Mouse (Mus musculus) heart, embryonic 10.5 days (tissue): ENCODE measurements around the gene Krtap17-1. TPM values are rescaled to one million over a fixed set of nuclear protein-coding genes. Genes with fewer than 3 reads are reported as not detected.

Source experiments
- DNase-seq: peaks from one replicate; pipeline ENCODE4 v3.0.0-alpha.2; 2017; ENCODE audit warnings: low spot score
- H3K27ac ChIP-seq: fragments of 300-500 bp; sonication (generic); 2 replicates; pipeline ENCODE4 v1.5.1; 2016; ENCODE audit warnings: mild to moderate bottlenecking
- H3K27me3 ChIP-seq: fragments of 300-500 bp; sonication (generic); 2 replicates; pipeline ENCODE4 v1.6.1; 2016; ENCODE audit warnings: mild to moderate bottlenecking; ENCODE audit not compliant: poor library complexity, insufficient read depth, severe bottlenecking
- H3K36me3 ChIP-seq: fragments of 300-500 bp; sonication (generic); 2 replicates; pipeline ENCODE4 v1.6.1; 2016; ENCODE audit warnings: mild to moderate bottlenecking, moderate library complexity
- H3K4me1 ChIP-seq: fragments of 300-500 bp; sonication (generic); 2 replicates; pipeline ENCODE4 v1.6.1; 2016; ENCODE audit warnings: mild to moderate bottlenecking
- H3K4me3 ChIP-seq: fragments of 300-500 bp; sonication (generic); 2 replicates; pipeline ENCODE4 v1.5.1; 2016; ENCODE audit warnings: mild to moderate bottlenecking, moderate library complexity
- H3K9me3 ChIP-seq: fragments of 300-500 bp; sonication (generic); 2 replicates; pipeline ENCODE4 v1.6.1; 2016; ENCODE audit warnings: mild to moderate bottlenecking, moderate library complexity
- WGBS: fragments of 180-500 bp; shearing (Covaris S2); methylation state at CpG from one replicate; pipeline ENCODE4 v1.1.7; 2016; 5-methylcytosine and 5-hydroxymethylcytosine counted together
- polyA plus RNA-seq: library from polyadenylated mRNA; unstranded; fragments of >200 nt; fragmentation: Nextera tagmentation; extraction: Ambion mirVana; gene quantifications from 2 replicates; pipeline ENCODE4 v1.2.1, GENCODE M21; 2016

Gene Krtap17-1
- polyA plus RNA-seq = 0.30 TPM in 1 of 2 replicates, not detected in the other

DNA sequence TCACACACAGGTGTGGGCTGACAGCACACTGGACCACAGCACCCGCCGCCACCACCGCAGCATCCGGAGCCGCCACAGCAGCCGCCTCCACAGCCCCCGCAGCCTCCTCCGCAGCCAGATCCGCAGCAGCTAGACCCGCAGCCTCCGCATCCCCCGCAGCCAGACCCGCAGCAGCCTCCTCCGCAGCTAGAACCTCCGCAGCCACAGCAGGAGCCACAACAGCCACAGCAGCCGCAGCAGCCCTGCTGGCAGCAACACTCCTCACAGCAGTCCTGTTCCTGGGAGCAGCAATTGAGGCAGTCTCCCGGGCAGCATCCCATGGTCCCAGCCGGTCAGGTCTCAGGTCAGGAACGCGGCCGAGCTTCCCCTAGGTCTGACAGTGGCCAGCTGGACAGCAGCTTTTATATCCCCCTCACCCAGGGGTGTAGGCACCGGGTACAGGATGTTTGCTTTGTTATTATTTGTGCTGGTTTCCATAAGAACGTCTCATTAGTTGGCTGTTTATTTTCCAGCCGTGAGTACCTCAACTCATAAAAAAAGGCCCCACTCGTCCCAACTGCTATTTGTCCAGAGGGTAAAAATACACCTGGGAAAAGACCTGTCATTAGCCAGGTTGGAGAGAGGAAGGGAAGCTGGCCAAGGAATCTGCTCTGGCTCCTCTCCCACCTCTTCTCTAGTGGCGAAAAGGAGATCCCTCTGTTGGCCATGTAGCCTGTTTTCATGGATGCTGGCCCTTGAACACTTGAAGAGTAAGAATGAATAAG, at the start of gene Krtap17-1:
Gene Krtap17-1 (minus strand): TSS at position 375 of the 764 bp plus-strand sequence.
- Histone ChIP-seq H3K4me3 (peak within 1 kb of the TSS; percentile 36), H3K27ac (no peak within 1 kb of the TSS), H3K4me1 (peaks cover 7% of the 10 kb centered on the region), H3K36me3 (no peaks in the 10 kb centered on the region), H3K9me3 (no peaks in the 10 kb centered on the region), H3K27me3 (peaks cover 39% of the 10 kb centered on the region)
- DNase-seq = peak; percentile 73
- 25% methylated on average over 26 of the region's 26 CpGs for WGBS

DNA sequence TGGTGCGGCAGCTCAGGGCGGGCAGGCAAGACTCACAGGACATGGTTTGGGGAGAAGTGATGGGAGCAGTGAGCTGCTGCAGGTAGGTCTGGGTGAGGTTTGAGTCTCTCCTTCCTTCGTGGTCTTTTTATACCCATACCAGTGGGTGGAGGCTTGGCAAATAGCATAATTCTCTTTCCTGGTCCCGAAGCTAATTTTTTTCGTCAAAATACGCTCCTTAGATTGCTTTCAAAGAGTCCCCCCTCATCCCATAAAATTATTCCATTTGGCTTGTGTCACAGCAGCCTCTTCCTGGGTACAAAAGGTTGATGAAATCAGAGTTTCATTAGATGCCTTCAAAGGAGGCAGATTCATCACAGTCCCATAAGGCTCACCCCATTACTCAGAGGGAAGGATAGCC, 47.7 kb upstream of the Krtap17-1 start, which contains the start of gene Krt34:
Gene Krt34 (minus strand): TSS at position 101 of the 400 bp plus-strand sequence.
- Histone ChIP-seq H3K36me3 (no peaks in the 10 kb centered on the region), H3K9me3 (no peaks in the 10 kb centered on the region), H3K4me3 (no peak within 1 kb of the TSS), H3K27me3 (no peaks in the 10 kb centered on the region), H3K4me1 (no peaks in the 10 kb centered on the region; the same call in 1 of the 2 replicates), H3K27ac (no peak within 1 kb of the TSS)
- 74% methylated on average over 6 of the region's 6 CpGs for WGBS
- DNase-seq = no peak

DNA sequence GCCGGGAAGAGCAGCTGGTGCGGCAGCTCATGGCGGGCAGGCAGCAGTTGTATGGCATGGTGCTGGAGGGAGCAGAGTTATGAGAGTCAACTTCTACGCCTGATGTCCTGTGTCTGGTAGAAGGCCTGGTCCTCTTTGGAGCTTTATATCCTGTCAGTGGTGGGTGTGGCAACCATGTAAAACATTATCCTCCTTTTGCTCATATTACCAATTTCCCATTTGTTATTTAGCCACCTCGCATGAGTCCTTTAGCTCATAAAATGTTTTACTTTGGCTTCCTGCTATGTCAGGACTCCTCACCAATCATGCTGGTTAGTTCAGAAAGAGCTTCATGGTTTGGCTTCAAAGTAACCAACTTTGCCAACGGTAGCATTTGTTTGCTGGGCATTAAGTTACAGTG, 36.0 kb upstream of the Krtap17-1 start, which contains the start of gene Krt33b:
Gene Krt33b (minus strand): TSS at position 101 of the 400 bp plus-strand sequence.
- Histone ChIP-seq H3K27ac (no peak within 1 kb of the TSS), H3K36me3 (no peaks in the 10 kb centered on the region), H3K9me3 (no peaks in the 10 kb centered on the region), H3K4me3 (no peak within 1 kb of the TSS), H3K4me1 (no peaks in the 10 kb centered on the region), H3K27me3 (no peaks in the 10 kb centered on the region)
- DNase-seq = no peak
- WGBS = 88% methylated on average over 6 of the region's 6 CpGs

DNA sequence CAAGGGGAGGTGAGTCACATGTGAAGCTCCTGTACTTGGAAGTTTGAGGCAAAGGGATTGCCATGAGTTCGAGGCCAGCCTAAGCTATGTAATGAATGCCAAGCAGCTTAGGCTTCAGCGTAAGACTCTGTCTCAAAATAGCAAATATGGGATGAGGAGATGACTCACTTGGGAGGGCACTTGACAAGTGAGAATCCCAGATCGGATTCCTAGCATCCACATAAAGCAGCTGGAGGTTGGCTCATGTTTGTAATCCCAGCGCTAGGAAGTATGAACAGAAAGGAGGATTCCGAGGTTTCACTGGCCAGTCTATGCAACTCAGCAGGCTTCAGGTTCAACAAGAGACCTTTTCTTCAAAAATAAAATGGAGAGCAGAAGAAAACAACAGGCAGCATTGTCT, 27.6 kb upstream of the Krtap17-1 start:
- DNase-seq = peak; percentile 42
- Histone ChIP-seq H3K36me3 (no peaks in the 10 kb centered on the region), H3K9me3 (no peaks in the 10 kb centered on the region), H3K27ac (no peak overlapping the region), H3K27me3 (no peaks in the 10 kb centered on the region), H3K4me1 (no peaks in the 10 kb centered on the region), H3K4me3 (no peak overlapping the region)
- 53% methylated on average over 5 of the region's 5 CpGs for WGBS

DNA sequence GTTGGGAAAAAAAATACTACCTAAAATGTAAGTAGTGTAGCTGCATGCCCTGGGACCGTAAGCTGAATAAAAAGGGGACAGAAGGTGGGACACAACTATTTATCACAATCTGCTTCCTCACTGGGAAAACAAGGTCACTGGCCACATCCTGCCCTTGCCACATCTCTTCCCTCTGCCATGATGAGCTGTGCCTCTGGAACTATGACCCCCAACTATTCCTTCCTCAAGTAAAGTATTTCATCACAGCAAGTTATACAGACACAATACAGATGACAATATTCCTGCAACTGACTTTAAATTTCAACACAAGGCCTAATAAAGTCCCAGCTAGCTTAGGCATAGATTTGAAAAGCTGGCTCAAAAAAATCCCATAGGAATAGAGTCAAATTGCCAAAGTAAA, 25.7 kb upstream of the Krtap17-1 start:
- H3K9me3 ChIP-seq = no peaks in the 10 kb centered on the region
- no peaks in the 10 kb centered on the region for H3K4me1 ChIP-seq
- H3K27me3 ChIP-seq = no peaks in the 10 kb centered on the region
- 63% methylated on average over 1 of the region's 1 CpGs for WGBS
- no peak overlapping the region for H3K27ac ChIP-seq
- DNase-seq = no peak
- H3K36me3 ChIP-seq = no peaks in the 10 kb centered on the region
- H3K4me3 ChIP-seq = no peak overlapping the region

DNA sequence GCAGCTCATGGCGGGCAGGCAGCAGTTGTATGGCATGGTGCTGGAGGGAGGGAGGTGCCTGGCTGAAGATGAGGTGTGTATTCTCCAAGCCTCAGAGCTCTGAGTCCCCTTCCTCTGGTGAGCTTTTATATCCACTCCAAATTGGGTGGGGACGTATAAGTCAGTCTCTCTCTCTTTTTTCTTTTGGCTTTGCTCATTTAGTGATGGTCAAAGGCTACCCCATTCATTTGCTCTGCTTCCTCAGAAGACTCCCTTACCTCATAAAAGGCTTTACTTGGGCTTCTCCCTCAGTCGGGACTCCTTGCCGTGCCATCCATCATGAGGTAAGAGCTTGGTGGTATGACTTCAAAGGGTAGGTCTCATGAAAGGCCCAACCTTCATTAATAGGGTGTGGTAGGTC, 22.3 kb upstream of the Krtap17-1 start, which contains the start of gene Krt33a:
Gene Krt33a (minus strand): TSS at position 101 of the 400 bp plus-strand sequence.
- Histone ChIP-seq H3K27me3 (no peaks in the 10 kb centered on the region), H3K36me3 (no peaks in the 10 kb centered on the region), H3K4me3 (no peak within 1 kb of the TSS), H3K27ac (no peak within 1 kb of the TSS), H3K9me3 (no peaks in the 10 kb centered on the region), H3K4me1 (no peaks in the 10 kb centered on the region)
- WGBS = 75% methylated on average over 4 of the region's 4 CpGs
- DNase-seq = peak; percentile 53

DNA sequence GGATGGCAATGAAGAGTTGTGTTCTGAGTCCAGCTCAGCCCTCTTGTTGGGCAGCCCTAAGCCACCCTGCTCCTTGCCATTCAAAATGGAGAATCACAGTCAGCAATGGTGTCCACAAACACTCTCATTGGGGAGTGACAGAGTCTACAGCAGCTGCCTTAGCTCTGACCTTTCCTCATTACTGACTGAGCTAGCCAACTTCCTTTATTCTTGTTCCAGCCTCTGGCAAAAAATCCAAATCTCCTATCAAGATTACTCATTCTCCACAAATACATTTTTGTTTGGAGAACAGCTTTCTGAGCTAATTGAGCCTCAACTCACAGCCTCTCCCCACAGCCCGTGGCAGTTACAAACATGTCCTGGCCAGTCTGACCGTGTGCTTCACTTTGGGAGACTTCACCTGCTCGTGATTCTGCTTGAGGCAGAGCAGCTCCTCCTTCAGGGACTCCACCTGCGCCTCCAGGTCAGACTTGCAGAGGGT, 19.9 kb upstream of the Krtap17-1 start:
- peak; percentile 60 for DNase-seq
- Histone ChIP-seq H3K9me3 (no peaks in the 10 kb centered on the region), H3K4me3 (no peak overlapping the region), H3K27me3 (no peaks in the 10 kb centered on the region), H3K27ac (no peak overlapping the region), H3K36me3 (no peaks in the 10 kb centered on the region), H3K4me1 (no peaks in the 10 kb centered on the region)
- 82% methylated on average over 4 of the region's 4 CpGs for WGBS

DNA sequence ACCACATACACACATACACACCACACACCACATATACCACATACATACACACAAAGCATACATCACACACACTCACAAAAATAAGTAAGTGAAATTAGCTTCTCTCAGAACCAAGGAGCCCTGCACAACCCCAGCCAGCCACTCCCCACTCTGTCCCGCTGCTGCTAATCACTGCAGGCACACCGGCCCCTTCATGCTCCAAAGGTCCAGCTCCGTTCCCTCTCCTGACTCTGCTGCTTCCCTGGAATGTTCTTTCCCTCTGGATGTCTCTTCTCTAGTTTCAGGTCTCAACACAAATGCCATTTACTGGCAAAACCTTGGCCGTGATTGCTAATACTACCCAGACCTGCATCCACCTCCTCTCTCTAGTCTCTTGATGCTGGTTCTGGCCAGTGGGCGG, 16.9 kb upstream of the Krtap17-1 start:
- DNase-seq = peak; percentile 67
- no peak overlapping the region for H3K27ac ChIP-seq
- H3K27me3 ChIP-seq = no peaks in the 10 kb centered on the region
- H3K9me3 ChIP-seq = no peaks in the 10 kb centered on the region
- no peaks in the 10 kb centered on the region for H3K36me3 ChIP-seq
- no peak overlapping the region for H3K4me3 ChIP-seq
- WGBS = 77% methylated on average over 5 of the region's 5 CpGs
- no peaks in the 10 kb centered on the region for H3K4me1 ChIP-seq

DNA sequence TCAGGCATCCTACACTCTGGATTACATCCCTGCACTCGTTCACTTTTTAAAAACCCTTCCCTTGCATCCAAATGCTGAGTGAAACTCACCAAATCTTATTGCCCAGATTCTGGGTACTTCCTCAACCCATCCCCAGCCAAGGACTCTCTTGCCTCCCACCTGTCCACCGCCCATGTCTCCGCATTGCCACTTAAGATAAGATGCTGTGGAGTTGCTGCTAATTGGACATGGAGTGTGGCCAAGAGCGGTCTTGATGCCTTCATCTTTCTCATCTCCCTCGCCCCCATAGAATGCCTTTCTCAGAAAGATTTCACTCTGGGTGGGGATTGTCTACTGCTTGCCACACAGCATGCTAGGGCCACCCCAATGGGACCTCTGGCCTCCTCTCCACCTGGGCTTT, 14.5 kb upstream of the Krtap17-1 start:
- H3K36me3 ChIP-seq = no peaks in the 10 kb centered on the region
- H3K27ac ChIP-seq = no peak overlapping the region
- H3K4me1 ChIP-seq = no peaks in the 10 kb centered on the region
- H3K4me3 ChIP-seq = no peak overlapping the region
- no peaks in the 10 kb centered on the region for H3K27me3 ChIP-seq
- 67% methylated on average over 5 of the region's 5 CpGs for WGBS
- DNase-seq = no peak
- H3K9me3 ChIP-seq = no peaks in the 10 kb centered on the region

DNA sequence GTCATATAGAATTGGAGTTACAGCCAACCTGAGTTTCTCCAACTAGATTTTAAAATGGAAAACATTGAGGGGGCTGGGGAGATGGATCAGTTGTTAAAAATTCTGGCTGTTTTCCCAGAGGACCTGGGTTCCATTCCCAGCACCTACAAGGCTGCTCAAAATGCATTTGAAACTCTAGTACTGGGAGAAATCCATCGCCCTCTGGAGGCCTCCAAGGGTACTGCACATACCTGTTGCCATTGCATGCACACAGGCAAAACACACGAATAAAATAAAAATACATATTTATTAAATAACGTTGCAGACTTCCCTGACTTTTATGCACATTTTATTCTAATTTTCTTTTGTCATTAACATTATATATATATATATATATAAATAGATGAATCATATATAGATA, 12.8 kb upstream of the Krtap17-1 start:
- WGBS = 49% methylated on average over 3 of the region's 3 CpGs
- Histone ChIP-seq H3K36me3 (no peaks in the 10 kb centered on the region), H3K27ac (no peak overlapping the region), H3K27me3 (no peaks in the 10 kb centered on the region), H3K4me3 (no peak overlapping the region), H3K4me1 (no peaks in the 10 kb centered on the region), H3K9me3 (no peaks in the 10 kb centered on the region)
- DNase-seq = no peak

DNA sequence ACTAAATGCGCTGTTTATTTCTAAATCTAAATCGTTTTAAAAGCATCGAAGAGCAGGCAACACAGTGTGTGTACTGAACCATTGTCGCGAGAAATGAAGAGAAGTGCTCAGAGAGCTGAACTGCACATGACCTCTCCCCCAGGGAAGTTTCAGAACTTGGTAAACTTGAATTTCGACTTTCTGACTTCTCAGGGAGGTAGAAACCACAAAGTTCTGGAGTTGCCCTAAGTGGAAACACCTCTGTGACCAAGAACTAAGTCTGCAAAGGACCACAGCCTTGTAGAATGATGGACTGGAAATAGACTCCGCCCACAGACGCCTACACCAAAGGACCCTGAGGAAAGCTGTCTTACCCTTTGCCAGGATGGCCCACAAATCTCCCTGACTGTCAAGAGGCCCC, 12.1 kb upstream of the Krtap17-1 start:
- no peak for DNase-seq
- H3K4me3 ChIP-seq = no peak overlapping the region
- 84% methylated on average over 8 of the region's 8 CpGs for WGBS

DNA sequence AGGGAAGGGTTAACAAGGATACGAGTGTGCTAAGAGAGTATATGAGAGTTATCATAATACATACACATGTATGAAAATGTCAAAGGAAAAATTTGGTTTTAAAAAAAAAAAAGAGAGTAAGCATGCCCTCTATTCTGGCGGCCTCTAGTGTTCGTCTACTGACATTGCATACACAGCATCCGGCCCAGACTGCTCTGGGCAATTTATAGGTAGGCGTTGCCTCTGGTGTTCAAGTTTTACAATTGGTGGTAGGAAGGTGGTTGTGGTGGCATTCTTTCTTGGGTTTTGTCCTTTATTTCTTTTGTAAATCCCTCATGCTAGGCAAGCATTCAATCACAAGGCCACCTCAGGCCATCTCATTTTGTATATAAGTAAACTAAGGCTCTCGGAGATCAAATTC, 11.1 kb upstream of the Krtap17-1 start:
- WGBS = 26% methylated on average over 6 of the region's 6 CpGs
- Histone ChIP-seq H3K36me3 (no peaks in the 10 kb centered on the region), H3K27ac (no peak overlapping the region), H3K9me3 (no peaks in the 10 kb centered on the region), H3K4me1 (no peaks in the 10 kb centered on the region), H3K27me3 (no peaks in the 10 kb centered on the region), H3K4me3 (no peak overlapping the region)
- no peak for DNase-seq

More for the DNA sequence above, 12.1 kb upstream of the Krtap17-1 start:
- Histone ChIP-seq H3K9me3 (no peaks in the 10 kb centered on the region), H3K36me3 (no peaks in the 10 kb centered on the region), H3K27me3 (no peaks in the 10 kb centered on the region), H3K4me1 (no peaks in the 10 kb centered on the region), H3K27ac (no peak overlapping the region)

DNA sequence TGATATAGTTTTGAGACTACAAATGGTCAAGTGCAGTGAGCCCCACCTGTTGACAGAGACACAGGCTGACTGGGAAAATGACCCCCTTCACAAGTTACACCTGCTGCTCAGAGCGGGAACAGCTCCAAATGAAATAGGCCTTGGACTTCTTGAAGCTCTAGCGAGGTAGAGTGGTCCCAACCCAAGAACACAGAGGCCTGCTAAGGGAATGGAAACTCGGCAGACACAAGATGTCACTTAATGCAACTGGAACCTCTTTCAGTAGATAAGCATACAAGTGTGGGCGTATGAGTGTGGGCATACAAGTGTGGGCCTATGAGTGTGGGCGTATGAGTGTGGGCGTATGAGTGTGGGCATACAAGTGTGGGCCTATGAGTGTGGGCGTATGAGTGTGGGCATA, 5.3 kb upstream of the Krtap17-1 start:
- Histone ChIP-seq H3K27me3 (peaks cover 20% of the 10 kb centered on the region), H3K4me3 (no peak overlapping the region), H3K27ac (no peak overlapping the region), H3K4me1 (no peaks in the 10 kb centered on the region), H3K9me3 (no peaks in the 10 kb centered on the region), H3K36me3 (no peaks in the 10 kb centered on the region)
- 81% methylated on average over 7 of the region's 7 CpGs for WGBS
- DNase-seq = peak; percentile 58
